Mouse (Mus musculus) midbrain, postnatal 0 days (tissue): ENCODE data around the gene Sec24b. TPM values are rescaled to one million over a fixed set of nuclear protein-coding genes. Genes with fewer than 3 reads are reported as not detected.

Source experiments
- ATAC-seq: fragments of 200-750 bp; cut with Nextera tagmentation; 2 replicates; pipeline ENCODE4 v1.8.0; 2017; ENCODE audit warnings: moderate number of reproducible peaks, mild to moderate bottlenecking, moderate TSS enrichment, moderate library complexity; ENCODE audit not compliant: low FRiP score
- DNase-seq: peaks from one replicate; pipeline ENCODE4 v3.0.0-alpha.2; 2015; ENCODE audit warnings: low spot score
- H3K27ac ChIP-seq: fragments of 300-500 bp; sonication (generic); 2 replicates; pipeline ENCODE4 v1.5.1; 2014; ENCODE audit warnings: low read depth, mild to moderate bottlenecking, low read length, mixed read lengths
- H3K27me3 ChIP-seq: fragments of 300-500 bp; sonication (generic); 2 replicates; pipeline ENCODE4 v1.6.1; 2014; ENCODE audit warnings: low read length, control low read depth, mixed read lengths; ENCODE audit not compliant: insufficient read depth
- H3K36me3 ChIP-seq: fragments of 300-500 bp; sonication (generic); 2 replicates; pipeline ENCODE4 v1.6.1; 2014; ENCODE audit warnings: low read length, control low read depth, mixed read lengths; ENCODE audit not compliant: insufficient read depth
- H3K4me1 ChIP-seq: fragments of 300-500 bp; sonication (generic); 2 replicates; pipeline ENCODE4 v1.6.1; 2014; ENCODE audit warnings: mild to moderate bottlenecking, control low read depth, antibody characterized with exemption, low read length, mixed read lengths; ENCODE audit not compliant: insufficient read depth
- H3K4me2 ChIP-seq: fragments of 300-500 bp; sonication (generic); 2 replicates; pipeline ENCODE4 v1.6.1; 2014; ENCODE audit warnings: low read depth, mild to moderate bottlenecking, low read length, mixed read lengths; ENCODE audit not compliant: poor library complexity, severe bottlenecking
- H3K4me3 ChIP-seq: fragments of 300-500 bp; sonication (generic); 2 replicates; pipeline ENCODE4 v1.5.1; 2014; ENCODE audit warnings: low read depth, mild to moderate bottlenecking, low read length, moderate library complexity
- H3K9ac ChIP-seq: fragments of 300-500 bp; sonication (generic); replicated peaks from 2 replicates; pipeline ENCODE4 v1.6.1; 2014; ENCODE audit warnings: mild to moderate bottlenecking, low read length, moderate library complexity, mixed read lengths; ENCODE audit not compliant: poor library complexity, severe bottlenecking
- H3K9me3 ChIP-seq: fragments of 300-500 bp; sonication (generic); 2 replicates; pipeline ENCODE4 v1.6.1; 2016; ENCODE audit warnings: low read length, control low read depth
- CTCF ChIP-seq: IDR thresholded peaks from 2 replicates; pipeline ENCODE4 v1.5.1; 2016; ENCODE audit warnings: antibody characterized with exemption, mild to moderate bottlenecking
- whole genome bisulfite sequencing: fragments of 180-500 bp; shearing (Covaris S2); extraction: QIAGEN DNeasy Blood & Tissue Kit; methylation state at CpG from one replicate; pipeline ENCODE4 v1.1.7; 2014; 5-methylcytosine and 5-hydroxymethylcytosine counted together
- polyA plus RNA-seq: library from polyadenylated mRNA; unstranded; fragments of >200 nt; fragmentation: Nextera tagmentation; extraction: Ambion mirVana; gene quantifications from 2 replicates; pipeline ENCODE4 v1.2.1, GENCODE M21; 2015
- total RNA-seq: library from RNA; depleted of rRNA; stranded (reverse); fragments of >200 nt; gene quantifications from 2 replicates; pipeline ENCODE4 v1.2.3, GENCODE M21; 2014

The Sec24b gene
- total and polyA plus RNA-seq, 2 experiments from 2014 or later = 29.1 to 39.7 TPM

DNA sequence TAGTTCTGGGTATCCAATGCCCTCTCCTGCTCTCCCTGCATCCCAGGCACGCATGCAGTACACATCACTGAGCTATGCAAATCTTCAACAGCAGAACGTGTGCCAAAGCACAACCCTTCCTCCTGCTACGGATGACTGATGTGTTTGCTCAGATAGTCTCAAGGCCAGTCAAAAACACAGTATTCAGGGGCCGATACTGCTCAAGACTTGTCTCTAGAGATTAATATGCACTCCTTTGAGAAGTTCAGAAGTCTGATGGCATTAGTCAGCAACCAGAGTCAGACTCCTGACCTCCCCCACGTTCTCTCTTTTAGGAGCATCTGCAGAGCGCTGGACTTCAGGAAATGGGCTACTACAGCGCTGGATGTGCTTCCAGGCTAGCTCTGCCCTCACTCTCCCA is 63.4 kb downstream of the Sec24b start:
- no peak for TF ChIP-seq CTCF
- no peak for DNase-seq
- Histone ChIP-seq H3K36me3 (peaks cover 63% of the 10 kb centered on the region), H3K4me2 (no peak overlapping the region), H3K4me3 (no peak overlapping the region), H3K4me1 (no peaks in the 10 kb centered on the region), H3K9me3 (no peaks in the 10 kb centered on the region), H3K27me3 (no peaks in the 10 kb centered on the region), H3K27ac (no peak overlapping the region), H3K9ac (no peak overlapping the region)
- 89% methylated on average over 7 of the region's 7 CpGs for WGBS
- ATAC-seq = no peak

DNA sequence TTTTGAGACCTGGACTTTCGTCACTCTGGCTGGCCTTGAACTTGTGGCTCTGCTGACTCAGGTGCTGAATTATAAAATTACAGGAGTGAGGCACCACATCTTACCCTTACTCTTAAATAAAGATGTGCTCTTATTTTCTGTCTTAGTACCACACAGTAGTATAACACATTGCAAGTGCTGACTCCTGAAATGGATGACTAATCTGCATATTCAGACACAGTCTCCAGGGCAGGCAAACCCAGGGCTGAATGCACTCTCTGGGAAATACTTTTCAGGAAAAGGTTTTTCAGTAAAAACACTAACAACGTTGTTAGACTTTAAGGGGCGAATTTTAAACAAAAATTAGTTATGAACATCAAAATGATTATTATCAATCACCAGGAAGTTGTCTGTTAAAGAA is 64.0 kb downstream of the Sec24b start:
- Histone ChIP-seq H3K27me3 (no peaks in the 10 kb centered on the region), H3K4me2 (no peak overlapping the region), H3K4me1 (no peaks in the 10 kb centered on the region), H3K4me3 (no peak overlapping the region), H3K9me3 (no peaks in the 10 kb centered on the region), H3K36me3 (peaks cover 64% of the 10 kb centered on the region), H3K27ac (no peak overlapping the region), H3K9ac (no peak overlapping the region)
- no peak for ATAC-seq
- no peak for TF ChIP-seq CTCF
- DNase-seq = no peak
- 90% methylated on average over 3 of the region's 3 CpGs for WGBS

DNA sequence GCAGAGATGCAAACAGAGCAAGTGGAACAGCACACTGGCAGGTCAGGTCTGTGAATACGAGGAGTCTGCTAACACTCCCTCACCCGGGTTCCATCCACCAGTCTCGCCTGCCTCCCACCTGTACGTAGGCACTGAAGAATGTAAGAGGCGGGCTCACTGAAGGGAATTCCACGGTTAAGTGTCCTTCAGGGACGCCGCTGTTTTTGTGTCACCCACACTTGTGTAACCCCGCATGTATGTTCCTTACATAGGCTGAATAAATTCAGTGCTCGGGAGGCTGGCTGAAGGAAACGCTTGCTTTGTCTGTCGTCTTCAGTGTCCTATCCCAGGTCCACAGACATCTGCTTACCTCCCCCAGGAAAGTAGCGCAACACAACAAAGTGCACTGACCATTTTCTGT is 74.1 kb downstream of the Sec24b start:
- H3K27ac ChIP-seq = no peak overlapping the region
- no peaks in the 10 kb centered on the region for H3K4me1 ChIP-seq
- H3K4me3 ChIP-seq = no peak overlapping the region
- WGBS = 95% methylated on average over 13 of the region's 13 CpGs
- H3K27me3 ChIP-seq = no peaks in the 10 kb centered on the region
- DNase-seq (no peak), ATAC-seq (no peak)
- H3K4me2 ChIP-seq = no peak overlapping the region
- H3K36me3 ChIP-seq = peaks cover 69% of the 10 kb centered on the region
- no peak for TF ChIP-seq CTCF
- H3K9ac ChIP-seq = no peak overlapping the region
- no peaks in the 10 kb centered on the region for H3K9me3 ChIP-seq

DNA sequence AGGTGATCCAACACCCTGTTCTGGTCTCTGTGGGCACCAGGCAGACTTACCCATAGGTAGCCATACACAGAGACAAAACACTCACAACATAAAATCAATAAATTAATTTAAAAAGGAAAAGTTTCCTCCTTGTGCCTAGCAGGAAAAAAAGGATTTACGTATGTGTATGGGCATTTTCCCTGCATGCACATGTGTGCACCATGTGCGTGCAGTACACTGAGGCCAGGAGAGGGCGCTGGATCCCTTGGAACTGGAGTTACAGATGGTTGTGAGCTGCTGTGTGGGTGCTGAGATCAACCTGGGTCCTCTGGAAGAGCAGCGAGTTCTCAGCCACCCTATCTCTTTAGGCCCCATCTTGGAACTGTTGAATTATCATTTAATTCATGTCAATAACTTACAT is 76.0 kb downstream of the Sec24b start:
- Histone ChIP-seq H3K27me3 (no peaks in the 10 kb centered on the region), H3K4me1 (no peaks in the 10 kb centered on the region), H3K4me3 (no peak overlapping the region), H3K4me2 (no peak overlapping the region), H3K9me3 (no peaks in the 10 kb centered on the region), H3K9ac (no peak overlapping the region), H3K27ac (no peak overlapping the region), H3K36me3 (peaks cover 60% of the 10 kb centered on the region)
- TF ChIP-seq CTCF = peak; percentile 46
- DNase-seq (no peak), ATAC-seq (no peak)
- 94% methylated on average over 4 of the region's 4 CpGs for WGBS

DNA sequence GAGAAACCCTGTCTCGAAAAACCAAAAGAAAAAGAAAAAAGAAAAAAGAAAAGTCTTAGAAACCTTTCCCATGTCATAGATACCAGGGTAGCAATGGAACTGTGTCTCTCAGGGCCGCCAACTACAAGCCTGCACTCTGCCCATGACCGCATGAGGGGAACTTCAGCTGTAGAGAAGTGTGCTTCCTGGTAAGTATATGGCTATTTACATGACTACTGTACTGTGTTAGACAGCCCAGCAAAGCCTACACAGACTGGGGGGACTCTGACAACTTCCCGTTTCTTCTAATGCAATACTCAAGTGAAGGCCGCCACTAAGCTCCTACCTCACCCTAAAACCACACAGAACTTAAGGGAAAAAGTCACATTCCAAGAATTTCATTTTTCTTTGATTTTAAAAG is 76.6 kb downstream of the Sec24b start:
- no peak overlapping the region for H3K27ac ChIP-seq
- no peak for ATAC-seq
- H3K4me2 ChIP-seq = no peak overlapping the region
- WGBS = 97% methylated on average over 5 of the region's 5 CpGs
- no peak for DNase-seq
- no peaks in the 10 kb centered on the region for H3K27me3 ChIP-seq
- TF ChIP-seq CTCF = no peak
- H3K4me3 ChIP-seq = no peak overlapping the region
- H3K9ac ChIP-seq = no peak overlapping the region
- peaks cover 54% of the 10 kb centered on the region for H3K36me3 ChIP-seq
- no peaks in the 10 kb centered on the region for H3K9me3 ChIP-seq
- H3K4me1 ChIP-seq = no peaks in the 10 kb centered on the region

DNA sequence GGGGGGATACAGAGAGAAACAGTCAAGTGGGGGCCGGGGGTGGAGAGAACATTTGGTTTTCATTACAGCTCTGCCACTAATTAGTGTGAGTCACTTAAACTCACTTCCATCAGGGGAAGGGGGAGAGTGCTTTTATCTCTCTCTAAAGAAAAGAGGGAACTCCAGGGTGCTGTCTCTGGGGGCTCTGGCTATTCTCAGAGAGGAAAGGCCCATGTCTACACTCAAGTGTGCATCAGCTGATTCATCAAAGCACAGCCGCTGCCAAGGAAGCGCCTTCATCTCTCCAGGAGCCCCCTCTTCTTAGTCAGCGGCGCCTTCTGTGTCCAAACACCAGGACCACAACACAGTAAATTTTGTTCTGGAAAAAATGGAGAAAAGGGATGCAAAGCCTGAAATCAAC is 79.1 kb downstream of the Sec24b start:
- no peaks in the 10 kb centered on the region for H3K27me3 ChIP-seq
- ATAC-seq (no peak), DNase-seq (no peak)
- no peaks in the 10 kb centered on the region for H3K4me1 ChIP-seq
- 77% methylated on average over 5 of the region's 5 CpGs for WGBS
- no peak overlapping the region for H3K9ac ChIP-seq
- no peak overlapping the region for H3K4me3 ChIP-seq
- no peak overlapping the region for H3K27ac ChIP-seq
- no peaks in the 10 kb centered on the region for H3K9me3 ChIP-seq
- H3K36me3 ChIP-seq = peaks cover 30% of the 10 kb centered on the region
- no peak overlapping the region for H3K4me2 ChIP-seq
- TF ChIP-seq CTCF = no peak
